Mouse (Mus musculus) lung, postnatal 10 days (tissue): ENCODE measurements around the gene Kif2c.
A peak's percentile ranks its signal among the peaks of the same experiment; 100 is the strongest.
"Not testable (repeated sequence)": the region's sequence is repeated elsewhere in the genome, so short reads cannot be mapped to it uniquely, and the experiment has no call there.

ENCODE experiments used
- DNase-seq: peaks from one replicate; pipeline ENCODE4 v3.0.0; 2021

Gene Kif2c

DNA sequence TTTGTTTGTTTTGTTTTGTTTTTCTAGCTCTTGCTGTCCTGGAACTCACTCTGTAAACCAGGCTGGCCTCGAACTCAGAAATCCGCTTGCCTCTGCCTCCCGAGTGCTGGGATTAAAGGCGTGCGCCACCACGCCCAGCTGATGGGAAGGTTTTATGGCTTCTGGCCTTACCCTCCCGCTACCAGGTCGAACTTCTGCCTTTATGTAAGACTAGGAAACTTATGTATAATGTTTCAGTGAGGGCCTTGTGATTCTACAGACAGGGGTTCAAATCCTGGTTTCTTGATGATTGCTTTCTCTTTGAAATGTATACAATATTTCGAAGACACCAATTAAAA lies 289 bp upstream of the Kif2c start:
- DNase-seq = not testable (repeated sequence)

DNA sequence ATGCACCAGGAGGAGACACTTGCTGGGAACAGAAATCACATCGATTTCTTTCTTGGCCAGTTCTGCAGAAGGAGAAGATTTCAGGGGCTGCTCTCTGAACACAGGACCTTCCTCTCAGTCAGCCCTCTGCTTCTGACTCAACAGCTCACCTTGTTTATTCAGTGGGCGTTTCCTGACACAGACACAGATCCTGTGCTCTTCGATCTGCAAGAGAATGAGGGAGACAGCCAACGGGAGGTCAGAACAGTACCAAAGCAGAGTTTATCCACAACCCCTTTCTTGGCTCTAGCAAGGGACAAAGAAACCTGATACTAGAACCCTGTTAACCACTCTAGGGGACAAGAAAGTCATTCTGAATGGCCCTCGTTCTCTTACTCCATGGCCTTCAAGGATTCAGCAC lies 12.5 kb downstream of the Kif2c start:
- DNase-seq = no peak

DNA sequence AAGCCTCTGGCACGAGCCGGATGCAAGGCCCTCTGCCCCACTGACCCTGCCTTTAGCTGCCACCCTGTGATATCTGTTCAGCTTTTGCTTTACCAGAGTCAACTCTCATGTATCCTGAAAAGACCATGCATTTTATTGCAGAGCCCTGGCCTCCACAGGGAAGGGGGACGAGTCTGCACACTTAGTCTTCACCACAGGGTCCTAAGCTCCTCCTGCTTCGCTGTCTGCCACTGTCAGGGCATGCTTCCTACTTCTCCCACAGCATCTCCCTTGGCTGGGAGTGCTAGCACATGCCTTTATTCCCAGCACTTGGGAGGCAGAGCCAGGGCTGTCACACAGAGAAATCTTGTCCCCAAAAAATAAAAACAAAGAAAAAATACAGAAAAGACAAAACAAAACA lies 21.3 kb downstream of the Kif2c start:
- no peak for DNase-seq

DNA sequence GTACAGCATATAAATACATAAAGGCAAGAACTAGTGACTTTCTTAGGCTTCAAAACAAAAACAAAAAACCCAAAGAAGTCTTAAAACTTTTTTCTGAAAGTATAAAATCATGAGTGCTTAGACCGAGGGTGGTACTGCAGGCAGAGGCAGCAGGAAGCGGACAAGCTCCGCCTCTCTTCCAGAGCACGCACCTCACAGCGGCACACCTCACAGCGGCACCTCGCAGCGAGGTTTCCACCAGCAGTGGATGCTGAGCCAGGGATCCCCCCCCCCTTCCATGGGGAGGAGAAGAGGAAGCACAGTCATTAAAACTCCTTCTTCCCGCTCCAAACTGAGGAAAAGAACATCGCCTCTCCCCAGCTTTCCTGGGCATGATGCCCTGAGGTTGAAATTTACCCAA lies 22.8 kb downstream of the Kif2c start:
- DNase-seq = no peak

DNA sequence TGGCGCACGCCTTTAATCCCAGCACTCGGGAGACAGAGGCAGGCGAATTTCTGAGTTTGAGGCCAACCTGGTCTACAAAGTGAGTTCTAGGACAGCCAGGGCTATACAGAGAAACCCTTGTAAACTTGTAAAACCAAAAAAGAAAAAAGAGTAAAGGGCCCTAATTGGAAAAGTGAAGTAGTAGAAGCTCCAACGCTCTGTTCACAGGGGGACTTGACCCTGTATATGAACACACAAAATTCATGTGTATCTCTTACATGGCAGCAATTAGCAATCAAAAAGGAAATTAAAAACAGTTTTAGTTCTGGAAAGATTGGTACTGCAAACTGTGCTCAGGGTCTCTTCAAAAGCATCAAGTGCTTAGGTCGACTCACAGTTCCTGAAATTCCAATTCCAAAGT lies 26.1 kb downstream of the Kif2c start:
- no peak for DNase-seq

DNA sequence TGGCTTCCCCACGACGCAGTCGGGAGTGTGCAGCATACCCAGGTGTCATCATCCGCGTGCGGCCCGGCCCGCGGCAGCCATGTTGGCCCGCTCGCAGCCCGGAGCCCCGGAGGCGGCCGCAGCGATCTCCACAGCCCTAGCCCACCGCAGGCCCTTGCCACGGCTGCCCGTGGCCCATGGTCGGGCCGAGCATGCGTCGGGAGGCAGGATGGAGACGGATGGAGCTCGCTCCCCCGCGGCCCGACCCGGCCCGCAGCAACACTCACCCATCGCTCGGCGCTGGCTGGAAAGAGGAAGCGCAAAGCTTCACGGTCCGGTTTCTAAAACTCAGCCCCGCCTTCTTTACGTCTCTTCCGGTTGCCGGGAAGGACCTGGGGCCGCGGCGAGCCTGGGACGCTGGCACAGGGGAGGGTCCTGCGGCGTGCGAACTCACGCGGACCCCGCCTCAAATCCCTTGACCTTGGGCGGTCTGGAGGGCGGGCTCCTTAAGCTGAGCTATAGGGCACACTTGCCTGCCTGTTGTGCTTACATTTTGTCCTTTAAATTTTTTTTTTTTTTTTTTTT lies 26.6 kb downstream of the Kif2c start, which contains the start of gene Rps8:
TSS of gene Rps8 (minus strand) at position 452 of the 564 bp plus-strand sequence.
- DNase-seq = peak; percentile 91

DNA sequence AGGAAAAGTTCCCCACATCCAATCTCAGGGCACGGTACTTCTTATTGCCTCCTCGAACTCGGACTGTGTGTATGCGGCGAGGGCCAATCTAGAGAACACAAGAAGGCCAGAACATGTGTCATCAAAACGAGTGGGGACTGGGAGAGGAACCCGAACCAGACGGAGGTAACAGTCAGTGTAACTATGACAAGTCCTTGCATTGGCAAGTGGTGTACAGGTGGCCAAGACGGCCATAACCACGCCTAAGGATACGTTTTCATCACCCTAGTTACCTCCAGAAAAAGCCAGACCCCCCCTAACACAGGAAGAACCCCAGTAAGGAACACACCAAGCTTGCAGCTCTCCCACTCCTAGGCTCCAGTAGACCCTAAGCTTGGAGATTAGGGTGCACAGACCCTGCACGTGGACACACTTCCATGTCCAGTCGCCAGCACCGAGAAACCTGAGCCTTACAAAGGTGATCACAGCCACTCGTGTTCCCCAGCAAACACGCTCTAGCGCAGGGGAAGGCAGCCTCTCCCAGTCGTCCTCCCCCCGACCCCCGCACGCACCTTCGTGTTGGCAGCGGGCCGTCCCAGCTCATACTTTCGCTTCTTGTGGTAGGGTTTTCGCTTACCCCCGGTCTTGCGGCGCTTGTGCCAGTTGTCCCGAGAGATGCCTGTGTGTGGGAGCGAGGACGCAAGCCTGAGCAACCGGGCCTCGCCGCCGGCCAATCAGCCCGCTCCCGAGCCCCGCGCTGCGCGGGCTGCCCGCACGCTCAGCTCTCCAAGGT lies 27.2 kb downstream of the Kif2c start:
- DNase-seq = peak; percentile 36

DNA sequence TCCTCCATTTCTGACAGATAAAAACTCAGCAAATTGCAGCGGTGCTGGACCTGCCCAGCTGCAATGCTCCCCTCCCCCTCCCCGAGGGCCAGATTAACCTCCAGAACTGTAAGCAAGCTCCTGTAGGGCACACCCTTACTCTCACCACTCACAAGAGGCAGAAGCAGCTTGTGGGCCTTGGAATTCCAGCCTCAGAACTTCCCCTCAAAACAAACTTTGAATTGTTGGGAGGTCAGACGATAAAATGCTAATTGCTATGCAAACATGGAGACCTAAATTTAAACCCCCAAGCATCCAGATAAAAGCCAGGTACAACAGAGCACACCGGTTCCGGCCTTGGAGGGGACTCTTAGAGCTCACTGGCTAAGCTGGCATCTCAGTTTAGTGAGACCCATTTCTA lies 29.7 kb downstream of the Kif2c start:
- DNase-seq = no peak

DNA sequence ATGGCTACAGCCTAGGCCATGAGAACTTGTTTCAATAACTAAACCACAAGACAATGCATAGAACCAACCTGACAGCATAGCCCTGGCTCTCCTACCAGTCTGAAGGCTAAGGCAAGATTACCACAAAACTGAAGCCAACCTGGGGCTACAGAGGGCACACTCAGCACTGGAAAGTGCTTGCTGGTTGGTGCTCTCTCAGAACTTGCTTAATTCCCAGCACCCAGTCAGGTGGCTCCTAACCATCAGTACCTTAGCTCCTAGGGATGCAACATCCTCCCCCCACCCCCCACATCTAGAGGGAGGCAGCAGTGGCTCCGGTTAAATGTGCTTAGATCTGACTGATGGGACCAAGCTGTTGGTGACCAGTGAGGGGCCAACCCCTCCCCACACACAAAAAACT lies 31.0 kb downstream of the Kif2c start:
- DNase-seq = no peak

DNA sequence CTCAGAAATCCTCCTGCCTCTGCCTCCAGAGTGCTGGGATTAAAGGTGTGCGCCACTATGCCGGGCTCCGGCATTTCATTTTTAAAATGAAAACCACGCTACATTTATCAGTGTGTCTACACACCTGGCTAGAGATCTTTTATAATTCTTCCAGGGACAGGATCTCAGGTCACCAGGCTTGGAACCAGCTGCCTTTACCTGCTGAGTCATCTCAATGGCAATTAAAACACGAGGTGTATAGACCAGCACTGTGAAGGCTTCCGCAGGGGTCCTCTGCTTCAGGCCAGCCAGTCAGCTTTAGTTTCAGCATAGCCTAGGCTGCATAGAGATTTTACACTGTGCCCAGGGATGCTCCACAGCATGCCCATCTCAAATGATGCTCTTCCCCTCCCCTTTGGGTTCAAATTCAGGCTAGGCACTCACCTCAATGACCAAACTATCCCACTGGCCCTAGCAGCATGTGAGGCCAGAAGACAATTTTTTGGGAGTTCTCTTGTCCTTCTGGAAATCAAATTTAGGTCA lies 32.2 kb downstream of the Kif2c start:
- DNase-seq = no peak

DNA sequence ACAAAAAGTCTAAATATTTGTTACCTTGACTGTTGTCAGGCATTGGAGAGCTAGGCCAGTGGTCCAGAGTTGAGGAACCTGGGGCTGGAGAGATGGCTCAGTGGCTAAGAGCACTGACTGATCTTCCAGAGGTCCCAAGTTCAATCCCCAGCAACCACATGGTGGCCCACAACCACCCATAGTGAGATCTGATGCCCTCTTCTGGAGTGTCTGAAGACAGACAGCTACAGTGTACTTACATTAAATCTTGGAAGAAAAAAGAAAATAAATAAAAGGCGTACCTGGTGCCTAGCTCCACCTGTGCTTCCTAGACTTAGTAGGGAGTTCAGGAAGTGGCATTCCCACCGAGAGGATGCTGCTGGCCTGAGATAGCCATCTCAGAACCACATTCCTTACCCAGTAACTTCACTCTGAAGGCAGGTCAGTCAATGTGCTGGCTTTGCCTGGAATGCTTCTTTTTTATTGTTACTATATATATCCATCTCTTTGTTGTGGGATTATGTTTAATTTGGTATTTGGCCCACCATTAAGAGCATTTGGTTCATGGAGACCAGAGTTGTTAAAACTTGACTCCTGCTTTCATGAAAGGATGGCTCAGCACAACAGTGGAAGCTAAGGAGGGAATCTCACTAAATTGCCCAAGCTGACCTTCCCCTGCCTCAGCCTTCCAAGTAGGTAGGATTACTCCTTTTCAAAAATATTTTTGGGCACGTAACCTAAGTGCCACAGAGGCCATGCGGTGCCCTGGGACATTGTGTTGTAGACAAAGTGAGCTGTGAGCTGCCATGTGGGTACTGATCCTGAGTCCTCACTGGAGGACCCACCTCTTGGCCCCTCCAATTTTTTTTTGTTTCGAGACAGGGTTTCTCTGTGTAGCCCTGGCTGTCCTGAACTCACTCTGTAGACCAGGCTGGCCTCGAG lies 32.9 kb downstream of the Kif2c start:
- no peak for DNase-seq

DNA sequence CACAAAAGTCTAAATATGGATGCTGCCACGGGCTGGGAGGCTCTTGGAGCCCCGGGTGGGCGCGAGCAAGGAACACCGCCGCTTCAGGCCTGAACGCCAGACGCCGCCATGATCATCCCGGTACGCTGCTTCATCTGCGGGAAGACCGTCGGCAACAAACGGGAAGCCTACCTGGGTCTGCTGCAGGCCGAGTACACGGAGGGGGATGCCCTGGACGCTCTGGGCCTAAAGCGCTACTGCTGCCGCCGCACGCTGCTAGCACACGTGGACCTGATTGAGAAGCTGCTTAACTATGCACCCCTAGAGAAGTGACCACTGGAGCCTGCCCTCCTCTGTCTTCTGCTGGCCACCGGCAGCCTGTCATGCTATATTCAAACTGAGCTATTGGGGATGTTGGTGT lies 33.6 kb downstream of the Kif2c start:
- no peak for DNase-seq

DNA sequence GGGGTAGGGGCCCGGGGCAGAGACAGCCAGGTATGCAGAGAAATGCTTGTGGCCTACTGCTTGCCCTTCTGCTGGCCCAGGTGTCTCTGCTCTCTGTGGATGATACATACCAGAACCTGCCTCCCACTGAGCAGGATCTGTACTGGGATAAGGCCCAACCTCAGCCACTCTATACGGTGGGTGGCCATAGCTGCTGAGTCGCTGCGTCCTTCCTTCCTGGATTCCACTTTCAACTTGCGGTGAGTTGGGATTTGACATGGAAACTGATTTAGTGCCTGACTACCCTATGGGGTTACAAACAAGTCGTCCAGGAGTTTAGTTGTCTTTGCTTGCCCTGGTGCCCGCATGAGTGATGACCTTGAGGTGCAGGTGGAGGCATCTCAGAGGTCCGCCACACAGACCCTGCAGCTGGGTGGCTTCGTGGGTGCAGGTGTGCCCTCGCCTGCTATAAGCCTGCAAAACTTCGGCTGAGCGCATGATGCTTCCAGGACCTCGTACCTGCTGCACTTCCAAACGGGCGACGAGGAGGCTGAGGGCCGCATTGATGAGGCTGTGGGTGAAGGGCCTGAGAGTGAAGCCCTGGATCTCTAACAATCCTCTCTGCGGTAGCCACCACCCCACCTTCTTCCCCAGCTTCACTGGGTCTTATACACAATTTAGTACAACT lies 34.3 kb downstream of the Kif2c start:
- no peak for DNase-seq

DNA sequence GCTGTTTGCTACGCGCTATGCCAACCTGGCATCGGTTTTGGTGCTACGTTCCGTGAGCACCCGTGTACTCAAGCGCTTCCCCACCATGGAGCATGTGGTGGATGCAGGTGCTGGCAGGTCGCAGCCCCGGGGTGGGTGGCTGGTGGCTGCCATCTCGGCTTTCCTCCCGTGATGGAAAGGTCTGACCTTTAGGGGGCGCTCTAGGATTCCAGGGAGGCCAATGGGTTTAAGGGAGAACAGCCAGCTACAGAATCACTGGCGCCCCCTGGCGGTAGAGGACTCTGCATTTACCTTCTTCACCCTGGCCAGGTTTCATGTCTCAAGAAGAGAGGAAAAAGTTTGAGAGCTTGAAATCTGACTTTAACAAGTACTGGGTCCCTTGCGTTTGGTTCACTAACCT lies 36.3 kb downstream of the Kif2c start:
- DNase-seq = peak; percentile 94

DNA sequence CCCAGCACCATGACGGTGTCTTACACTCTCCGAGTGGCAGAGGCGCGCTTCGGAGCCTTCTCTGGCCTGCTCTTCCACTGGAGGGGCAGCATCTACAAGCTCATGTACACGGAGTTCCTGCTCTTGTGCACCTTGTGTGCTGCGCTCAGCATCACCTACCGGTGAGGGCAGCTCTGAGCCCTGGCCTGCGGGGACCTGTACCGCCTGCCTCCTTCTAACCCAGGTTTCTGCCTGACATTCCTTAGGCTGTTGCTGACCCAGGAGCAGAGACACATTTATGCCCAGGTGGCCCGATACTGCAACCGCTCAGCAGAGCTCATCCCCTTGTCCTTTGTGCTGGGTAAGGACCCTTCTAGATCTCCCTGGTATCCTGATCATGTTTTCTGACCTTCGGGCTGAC lies 37.2 kb downstream of the Kif2c start:
- no peak for DNase-seq

DNA sequence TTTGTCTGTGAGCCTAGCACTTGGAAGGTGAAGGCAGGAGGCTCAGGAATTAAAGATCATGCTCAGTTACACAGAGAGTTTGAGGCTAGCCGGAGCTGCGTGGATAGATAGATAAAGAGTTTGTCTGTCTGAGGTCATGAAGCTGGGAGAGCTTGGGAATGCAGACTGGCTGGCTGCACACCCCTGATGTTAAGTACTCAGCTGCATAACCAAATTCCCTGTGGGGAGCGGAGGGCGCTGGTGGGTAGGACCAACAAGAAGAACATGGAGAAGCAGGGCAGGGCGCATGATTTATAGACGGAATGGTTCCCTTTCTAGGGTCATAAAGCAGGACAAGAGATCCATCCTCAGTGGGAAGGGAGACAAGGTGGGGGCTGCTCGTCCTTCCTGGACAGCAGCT lies 39.4 kb downstream of the Kif2c start:
- DNase-seq = no peak

DNA sequence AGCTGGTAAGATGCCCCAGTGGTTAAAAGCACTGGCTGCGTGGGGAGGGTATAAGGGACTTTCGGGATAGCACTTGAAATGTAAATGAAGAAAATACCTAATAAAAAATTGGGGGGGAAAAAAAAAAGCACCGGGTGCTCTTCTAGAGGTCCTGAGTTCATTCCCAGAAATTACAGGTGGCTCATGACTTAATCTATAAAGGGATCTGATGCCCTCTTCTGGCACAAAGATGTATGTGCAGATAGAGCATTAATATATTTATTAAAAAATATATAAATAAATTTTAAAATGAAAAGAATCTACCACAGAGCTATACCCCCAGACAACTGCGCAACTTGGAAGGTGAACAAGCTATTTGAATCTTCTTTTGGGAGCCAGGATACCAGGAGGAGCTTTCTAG lies 41.8 kb downstream of the Kif2c start:
- no peak for DNase-seq

DNA sequence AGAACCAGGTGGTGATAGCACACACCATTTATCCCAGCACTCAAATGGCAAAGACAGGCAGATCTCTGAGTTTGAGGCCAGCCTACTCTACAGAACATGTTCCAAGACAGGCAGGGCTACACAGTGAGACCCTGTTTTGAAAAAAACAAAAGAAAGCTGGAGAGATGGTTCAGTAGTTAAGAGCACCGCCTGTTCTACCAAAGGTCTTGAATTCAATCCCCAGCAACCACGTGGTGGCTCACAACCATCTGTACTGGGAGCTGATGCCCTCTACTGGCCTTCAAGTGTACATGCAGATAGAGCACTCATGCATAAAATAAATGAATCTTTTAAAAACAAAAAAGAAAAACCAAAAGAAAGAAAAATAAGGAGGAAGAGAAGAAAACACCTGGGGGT lies 43.2 kb downstream of the Kif2c start:
- DNase-seq = peak; percentile 61

DNA sequence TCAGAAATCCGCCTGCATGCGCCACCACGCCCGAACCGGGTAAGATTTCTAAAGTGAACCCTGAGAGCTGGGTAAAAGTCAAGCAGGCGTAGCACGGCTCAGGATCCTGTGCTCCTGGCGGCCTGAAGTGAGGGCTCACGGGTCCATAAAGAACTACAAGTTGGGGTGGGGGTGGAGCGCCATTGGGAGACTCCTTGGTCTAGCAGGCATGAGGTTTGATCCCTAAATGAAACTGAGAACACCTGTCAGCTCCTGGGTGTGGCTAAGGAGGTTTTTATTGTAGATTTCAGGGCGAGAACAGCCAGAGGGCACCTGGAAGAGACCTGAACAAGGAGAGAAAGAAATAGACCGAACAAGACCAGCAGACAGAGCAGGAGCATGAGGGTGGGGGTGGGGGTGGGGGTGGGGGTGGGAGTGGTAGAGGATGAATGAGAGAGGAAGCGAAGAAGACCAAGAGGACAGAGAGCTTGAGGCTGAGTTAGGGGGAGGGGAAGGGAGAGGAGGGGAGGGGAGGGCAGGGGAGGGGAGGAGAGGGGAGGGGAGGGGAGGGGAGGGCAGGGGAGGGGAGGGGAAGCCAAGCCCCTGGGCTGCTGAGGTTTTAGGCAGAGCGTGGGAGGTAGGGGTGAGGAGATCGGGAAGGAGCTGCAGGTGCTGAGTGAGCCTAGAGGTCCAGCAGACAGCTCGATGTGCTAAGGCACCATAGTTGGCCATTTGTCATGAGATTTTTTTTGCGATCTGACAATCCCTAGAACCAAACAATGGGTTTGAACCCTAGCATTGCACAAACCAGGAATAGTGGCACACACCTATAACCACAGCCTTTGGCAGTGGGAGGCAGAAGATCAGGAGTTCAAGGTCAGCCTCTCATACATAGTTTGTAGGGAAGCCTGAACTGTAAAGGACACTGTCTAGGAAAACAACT lies 43.9 kb downstream of the Kif2c start:
- no peak for DNase-seq

DNA sequence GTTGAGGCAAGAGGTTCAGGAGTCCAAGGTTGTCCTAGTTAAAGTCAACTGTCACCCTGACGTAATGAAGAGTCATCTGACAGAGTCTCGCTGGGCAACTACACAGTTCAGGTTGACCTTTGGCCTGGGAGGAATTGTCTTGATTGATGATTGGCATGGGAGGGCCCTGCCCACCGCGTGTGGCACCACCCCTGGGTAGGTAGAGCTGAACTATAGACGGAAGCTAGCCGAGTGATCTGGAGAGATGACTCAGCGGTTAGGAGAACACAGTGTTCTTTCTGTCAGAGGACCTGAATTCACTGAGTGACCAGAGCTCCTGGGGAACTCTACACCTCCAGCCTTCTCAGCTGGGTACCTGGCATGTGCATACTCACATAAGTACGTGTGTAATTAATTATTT lies 46.4 kb downstream of the Kif2c start:
- DNase-seq = peak; percentile 51

DNA sequence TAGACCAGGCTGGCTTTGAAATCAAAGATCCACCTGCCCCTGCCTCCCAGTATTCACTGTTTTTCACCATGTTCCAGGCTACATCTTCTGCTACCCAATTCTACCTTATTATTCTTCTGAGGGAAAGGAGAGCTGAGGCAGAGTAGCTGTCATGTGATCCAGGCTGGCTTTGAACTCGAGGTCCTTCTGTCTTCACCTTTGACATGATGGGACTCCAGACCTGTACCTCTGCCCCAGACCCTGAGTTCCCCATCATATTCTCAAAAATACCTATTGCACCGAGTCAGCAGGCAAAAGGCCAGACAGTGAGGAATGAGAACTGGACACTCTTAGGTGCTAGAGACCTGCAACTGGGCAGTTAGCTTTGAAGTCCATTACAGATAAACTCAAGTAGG lies 47.8 kb downstream of the Kif2c start:
- DNase-seq = no peak
